Mouse (Mus musculus) neural tube, embryonic 14.5 days (tissue): Measurements from ENCODE around the gene Lpar2. TPM values are rescaled to one million over a fixed set of nuclear protein-coding genes. Genes with fewer than 3 reads are reported as not detected.

Experiments used
- ATAC-seq: fragments of 200-750 bp; cut with Nextera tagmentation; 2 replicates; pipeline ENCODE4 v1.8.0; 2017; ENCODE audit warnings: low read depth, mild to moderate bottlenecking, moderate TSS enrichment, moderate library complexity
- H3K27ac ChIP-seq: fragments of 300-500 bp; sonication (generic); 2 replicates; pipeline ENCODE4 v1.5.1; 2014; ENCODE audit warnings: low read depth, mild to moderate bottlenecking, control low read depth, low read length, moderate library complexity, mixed read lengths
- H3K27me3 ChIP-seq: fragments of 300-500 bp; sonication (generic); 2 replicates; pipeline ENCODE4 v1.6.1; 2014; ENCODE audit warnings: low read length; ENCODE audit not compliant: control insufficient read depth, insufficient read depth
- H3K36me3 ChIP-seq: fragments of 300-500 bp; sonication (generic); 2 replicates; pipeline ENCODE4 v1.6.1; 2014; ENCODE audit warnings: low read length, mixed read lengths; ENCODE audit not compliant: control insufficient read depth, insufficient read depth
- H3K4me1 ChIP-seq: fragments of 300-500 bp; sonication (generic); 2 replicates; pipeline ENCODE4 v1.6.1; 2014; ENCODE audit warnings: low read length; ENCODE audit not compliant: control insufficient read depth, insufficient read depth
- H3K4me2 ChIP-seq: fragments of 300-500 bp; sonication (generic); 2 replicates; pipeline ENCODE4 v1.6.1; 2014; ENCODE audit warnings: mild to moderate bottlenecking, low read depth, low read length, control low read depth
- H3K4me3 ChIP-seq: fragments of 300-500 bp; sonication (generic); 2 replicates; pipeline ENCODE4 v1.5.1; 2014; ENCODE audit warnings: low read depth, low read length, control low read depth, mixed read lengths
- H3K9ac ChIP-seq: fragments of 300-500 bp; sonication (generic); replicated peaks from 2 replicates; pipeline ENCODE4 v1.6.1; 2014; ENCODE audit warnings: low read depth, mild to moderate bottlenecking, control low read depth, low read length, mixed read lengths
- H3K9me3 ChIP-seq: fragments of 300-500 bp; sonication (generic); 2 replicates; pipeline ENCODE4 v1.6.1; 2016; ENCODE audit warnings: low read length; ENCODE audit not compliant: control insufficient read depth
- WGBS: fragments of 180-500 bp; shearing (Covaris S2); extraction: QIAGEN DNeasy Blood & Tissue Kit; methylation state at CpG from one replicate; pipeline ENCODE4 v1.1.7; 2014; 5-methylcytosine and 5-hydroxymethylcytosine counted together
- polyA plus RNA-seq: library from polyadenylated mRNA; unstranded; fragments of >200 nt; fragmentation: Nextera tagmentation; extraction: Ambion mirVana; gene quantifications from 2 replicates; pipeline ENCODE4 v1.2.1, GENCODE M21; 2014

The Lpar2 gene
- polyA plus RNA-seq, 1 experiment from 2014 or later: 1.3 TPM

GRCm38 (mm10) chr8:69849899-69850298 lies 27.7 kb downstream of the Lpar2 start:
- Histone ChIP-seq H3K9me3 (no peaks in the 10 kb centered on the region), H3K27ac (no peak overlapping the region), H3K4me3 (no peak overlapping the region), H3K4me1 (no peaks in the 10 kb centered on the region), H3K4me2 (no peak overlapping the region), H3K9ac (no peak overlapping the region), H3K27me3 (no peaks in the 10 kb centered on the region), H3K36me3 (no peaks in the 10 kb centered on the region)
- ATAC-seq: no peak; the same call in 1 of the 2 replicates
- 53% methylated on average over 3 of the region's 3 CpGs for WGBS

GRCm38 (mm10) chr8:69850926-69851506 lies 28.8 kb downstream of the Lpar2 start:
- 85% methylated on average over 7 of the region's 7 CpGs for WGBS
- Histone ChIP-seq H3K9ac (no peak overlapping the region), H3K27me3 (no peaks in the 10 kb centered on the region), H3K4me3 (no peak overlapping the region), H3K9me3 (no peaks in the 10 kb centered on the region), H3K36me3 (no peaks in the 10 kb centered on the region; the same call in 1 of the 2 replicates), H3K4me1 (no peaks in the 10 kb centered on the region), H3K4me2 (no peak overlapping the region), H3K27ac (no peak overlapping the region)
- ATAC-seq: no peak

- 93% methylated on average over 10 of the region's 10 CpGs for WGBS
- H3K27ac ChIP-seq: no peak overlapping the region
Measured at GRCm38 (mm10) chr8:69853869-69854268, 31.6 kb downstream of the Lpar2 start.

GRCm38 (mm10) chr8:69860807-69861206 lies 38.6 kb downstream of the Lpar2 start:
- 59% methylated on average over 4 of the region's 4 CpGs for WGBS
- no peaks in the 10 kb centered on the region for H3K4me1 ChIP-seq
- H3K36me3 ChIP-seq: peaks cover 11% of the 10 kb centered on the region
- no peak overlapping the region for H3K27ac ChIP-seq
- no peaks in the 10 kb centered on the region for H3K9me3 ChIP-seq
- H3K4me2 ChIP-seq: no peak overlapping the region
- H3K27me3 ChIP-seq: no peaks in the 10 kb centered on the region
- H3K9ac ChIP-seq: no peak overlapping the region
- no peak overlapping the region for H3K4me3 ChIP-seq
- no peak for ATAC-seq

More at GRCm38 (mm10) chr8:69853869-69854268, 31.6 kb downstream of the Lpar2 start:
- Histone ChIP-seq H3K4me2 (no peak overlapping the region), H3K9me3 (no peaks in the 10 kb centered on the region), H3K4me1 (no peaks in the 10 kb centered on the region), H3K36me3 (no peaks in the 10 kb centered on the region; the same call in 1 of the 2 replicates), H3K27me3 (no peaks in the 10 kb centered on the region), H3K4me3 (no peak overlapping the region), H3K9ac (no peak overlapping the region)
- ATAC-seq: no peak

GRCm38 (mm10) chr8:69861251-69861650 lies 39.0 kb downstream of the Lpar2 start:
- no peaks in the 10 kb centered on the region for H3K4me1 ChIP-seq
- no peak overlapping the region for H3K9ac ChIP-seq
- peaks cover 11% of the 10 kb centered on the region for H3K36me3 ChIP-seq
- WGBS: 65% methylated on average over 2 of the region's 2 CpGs
- H3K4me3 ChIP-seq: no peak overlapping the region
- ATAC-seq: no peak
- H3K27me3 ChIP-seq: no peaks in the 10 kb centered on the region
- H3K4me2 ChIP-seq: no peak overlapping the region
- no peak overlapping the region for H3K27ac ChIP-seq
- H3K9me3 ChIP-seq: no peaks in the 10 kb centered on the region

- H3K27me3 ChIP-seq: no peaks in the 10 kb centered on the region
- H3K4me1 ChIP-seq: no peaks in the 10 kb centered on the region
- no peak overlapping the region for H3K4me3 ChIP-seq
- H3K4me2 ChIP-seq: no peak overlapping the region
- no peak for ATAC-seq
- H3K9me3 ChIP-seq: no peaks in the 10 kb centered on the region
- H3K9ac ChIP-seq: no peak overlapping the region
- WGBS: 91% methylated on average over 5 of the region's 5 CpGs
- peaks cover 11% of the 10 kb centered on the region for H3K36me3 ChIP-seq
- H3K27ac ChIP-seq: no peak overlapping the region
Measured at GRCm38 (mm10) chr8:69863387-69864020, 41.3 kb downstream of the Lpar2 start.

GRCm38 (mm10) chr8:69864180-69864579 lies 42.0 kb downstream of the Lpar2 start:
- no peak for ATAC-seq

GRCm38 (mm10) chr8:69867696-69868326 lies 45.6 kb downstream of the Lpar2 start:
- H3K9me3 ChIP-seq: no peaks in the 10 kb centered on the region
- H3K4me3 ChIP-seq: no peak overlapping the region
- H3K27ac ChIP-seq: no peak overlapping the region
- no peaks in the 10 kb centered on the region for H3K27me3 ChIP-seq
- no peak overlapping the region for H3K4me2 ChIP-seq
- H3K9ac ChIP-seq: no peak overlapping the region
- ATAC-seq: no peak
- peaks cover 11% of the 10 kb centered on the region for H3K36me3 ChIP-seq
- WGBS: 82% methylated on average over 5 of the region's 5 CpGs
- no peaks in the 10 kb centered on the region for H3K4me1 ChIP-seq

More at GRCm38 (mm10) chr8:69864180-69864579, 42.0 kb downstream of the Lpar2 start:
- Histone ChIP-seq H3K9ac (no peak overlapping the region), H3K4me3 (no peak overlapping the region), H3K9me3 (no peaks in the 10 kb centered on the region), H3K27me3 (no peaks in the 10 kb centered on the region), H3K27ac (no peak overlapping the region), H3K36me3 (peaks cover 9% of the 10 kb centered on the region), H3K4me2 (no peak overlapping the region), H3K4me1 (no peaks in the 10 kb centered on the region)
- 83% methylated on average over 5 of the region's 5 CpGs for WGBS
